Mouse (Mus musculus) spleen, embryonic (tissue): ENCODE measurements around the gene Plxnb1.

Experiments used
- CTCF ChIA-PET: fragments of 350-600 bp; sonication (Branson Sonifier 250); formaldehyde crosslinking; loops from one replicate; lab custom pipeline; 2022; lab: Charles Lee

Plxnb1 gene

GRCm38 (mm10) chr9:109095137-109095982 lies at the start of gene Plxnb1:
Plxnb1 (plus strand) TSS chr9:109095389.
- CTCF ChIA-PET, result no interaction called here

- CTCF ChIA-PET, result interaction anchor here (0.7 to 1.3 kb wide), 2 partner anchors 8 to 42 kb away, joined by 5 to 16 read pairs; no protein-coding TSS in a partner anchor
Observed at GRCm38 (mm10) chr9:109046306-109046705, 48.9 kb upstream of the Plxnb1 start.

GRCm38 (mm10) chr9:109049316-109049715 lies 45.9 kb upstream of the Plxnb1 start:
- CTCF ChIA-PET, result no interaction called here

- CTCF ChIA-PET, result interaction anchor here (0.8 kb wide), 1 partner anchor 699 kb away, joined by 4 read pairs; no protein-coding TSS in a partner anchor
Observed at GRCm38 (mm10) chr9:109049996-109050673, 45.1 kb upstream of the Plxnb1 start.

GRCm38 (mm10) chr9:109050674-109050997 lies 44.6 kb upstream of the Plxnb1 start:
- CTCF ChIA-PET, result interaction anchor here (0.8 kb wide), 1 partner anchor 699 kb away, joined by 4 read pairs; no protein-coding TSS in a partner anchor

- CTCF ChIA-PET, result interaction anchor here (0.6 kb wide), 1 partner anchor 455 kb away, joined by 4 read pairs; no protein-coding TSS in a partner anchor
Observed at GRCm38 (mm10) chr9:109051011-109051501, 44.1 kb upstream of the Plxnb1 start.

GRCm38 (mm10) chr9:109051651-109052489 lies 43.3 kb upstream of the Plxnb1 start:
- CTCF ChIA-PET, result interaction anchor here (0.6 to 1.1 kb wide), 2 partner anchors 17 to 455 kb away, joined by 3 to 4 read pairs; no protein-coding TSS in a partner anchor

- CTCF ChIA-PET, result interaction anchor here (1.1 kb wide), 1 partner anchor 16 kb away, joined by 3 read pairs; no protein-coding TSS in a partner anchor
Observed at GRCm38 (mm10) chr9:109052490-109053260, 42.5 kb upstream of the Plxnb1 start.

- CTCF ChIA-PET, result interaction anchor here (1.4 kb wide), 1 partner anchor 8 kb away, joined by 5 read pairs; no protein-coding TSS in a partner anchor
Observed at GRCm38 (mm10) chr9:109053366-109053765, 41.8 kb upstream of the Plxnb1 start.

GRCm38 (mm10) chr9:109053851-109054250 lies 41.3 kb upstream of the Plxnb1 start:
- CTCF ChIA-PET, result interaction anchor here (0.7 to 1.4 kb wide), 2 partner anchors 8 to 134 kb away, joined by 3 to 5 read pairs; no protein-coding TSS in a partner anchor

GRCm38 (mm10) chr9:109054712-109055111 lies 40.5 kb upstream of the Plxnb1 start:
- CTCF ChIA-PET, result interaction anchor here (1.4 kb wide), 1 partner anchor 9 kb away, joined by 5 read pairs; no protein-coding TSS in a partner anchor

GRCm38 (mm10) chr9:109055271-109056030 lies 39.7 kb upstream of the Plxnb1 start:
- CTCF ChIA-PET, result interaction anchor here (0.5 kb wide), 1 partner anchor 1125 kb away, joined by 6 read pairs; no protein-coding TSS in a partner anchor

GRCm38 (mm10) chr9:109056081-109056690 lies 39.0 kb upstream of the Plxnb1 start:
- CTCF ChIA-PET, result interaction anchor here (0.5 kb wide), 1 partner anchor 1124 kb away, joined by 6 read pairs; no protein-coding TSS in a partner anchor

- CTCF ChIA-PET, result no interaction called here
Observed at GRCm38 (mm10) chr9:109056916-109057315, 38.3 kb upstream of the Plxnb1 start.

GRCm38 (mm10) chr9:109057543-109057942 lies 37.6 kb upstream of the Plxnb1 start:
- CTCF ChIA-PET, result no interaction called here

GRCm38 (mm10) chr9:109058006-109058765 lies 37.0 kb upstream of the Plxnb1 start:
- CTCF ChIA-PET, result interaction anchor here (0.8 to 1.7 kb wide), 2 partner anchors 10 to 20 kb away, joined by 3 to 4 read pairs; no protein-coding TSS in a partner anchor

GRCm38 (mm10) chr9:109059136-109059903 lies 35.9 kb upstream of the Plxnb1 start, which contains the start of gene Trex1:
Trex1 (minus strand) TSS chr9:109059734.
- CTCF ChIA-PET, result interaction anchor here (0.6 to 1.7 kb wide), 4 partner anchors 11 to 769 kb away, joined by 4 to 6 read pairs (median 6); partner anchors contain the start of gene Nicn1
